Mouse (Mus musculus): ENCODE results near the gene Ppm1d.

Ppm1d gene

DNA sequence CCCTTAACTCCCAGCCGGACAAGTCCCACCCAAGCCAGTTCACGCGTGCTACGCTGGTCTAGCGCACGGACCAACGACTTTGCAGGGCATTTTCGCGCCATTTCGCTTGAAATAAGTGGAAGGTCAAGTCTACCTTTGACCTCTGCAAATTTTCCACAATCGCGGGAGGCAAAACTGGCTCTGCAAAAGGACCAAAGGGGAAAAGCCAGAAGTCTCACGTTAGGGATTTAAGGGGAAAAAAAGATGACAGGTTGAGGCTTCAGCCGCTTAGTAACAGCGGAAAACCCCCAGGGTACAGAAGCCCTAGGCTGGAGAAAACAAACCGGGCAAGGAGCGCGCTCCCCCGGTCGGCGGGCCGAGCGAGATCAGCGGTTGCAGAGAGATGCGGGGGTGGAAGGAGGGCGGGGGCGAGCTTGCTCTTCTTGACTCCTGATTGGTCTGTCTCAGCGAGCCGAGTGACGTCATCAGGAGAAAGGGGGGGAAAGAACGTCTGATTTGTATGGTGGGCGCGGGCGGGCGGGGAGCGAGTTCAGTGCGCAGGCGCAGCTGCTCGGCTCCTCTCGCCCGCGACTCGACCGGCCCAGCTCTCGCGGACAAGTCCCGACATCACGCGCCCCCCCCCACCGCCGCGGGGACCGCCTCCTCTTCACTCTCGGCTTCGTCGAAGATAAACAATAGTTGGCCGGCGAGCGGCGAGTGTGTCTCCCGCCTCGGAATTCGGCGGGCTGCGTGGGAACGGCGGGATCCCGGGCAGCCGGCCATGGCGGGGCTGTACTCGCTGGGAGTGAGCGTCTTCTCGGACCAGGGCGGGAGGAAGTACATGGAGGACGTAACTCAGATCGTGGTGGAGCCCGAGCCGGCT, at the start of gene Ppm1d:
Ppm1d (plus strand) TSS at position 532 of the 862 bp plus-strand sequence.
- DNase-seq (ENCODE audit: extremely low spot score, low spot score), result peak; percentile 99

DNA sequence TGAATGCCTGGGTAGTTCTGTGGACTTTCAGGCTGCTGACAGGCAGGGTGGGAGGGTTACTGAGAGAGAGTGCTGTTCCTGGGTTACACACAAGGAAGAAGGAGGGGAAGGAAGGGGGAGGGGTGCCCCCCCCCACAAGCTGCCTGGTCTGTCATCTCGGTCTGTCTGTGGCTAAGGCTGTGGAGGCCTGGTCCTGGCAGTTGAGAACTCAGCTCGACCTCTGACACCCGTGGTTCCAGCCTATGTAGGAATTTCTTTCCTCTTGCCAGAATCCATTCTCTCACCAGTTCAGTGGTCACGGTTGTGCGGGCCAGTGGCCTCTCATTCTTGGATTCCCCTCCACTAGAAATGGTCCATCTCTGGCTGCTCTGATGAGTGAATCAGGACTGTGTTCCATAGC, 46.4 kb upstream of the Ppm1d start:
- DNase-seq (ENCODE audit: extremely low spot score, low spot score), result no peak

DNA sequence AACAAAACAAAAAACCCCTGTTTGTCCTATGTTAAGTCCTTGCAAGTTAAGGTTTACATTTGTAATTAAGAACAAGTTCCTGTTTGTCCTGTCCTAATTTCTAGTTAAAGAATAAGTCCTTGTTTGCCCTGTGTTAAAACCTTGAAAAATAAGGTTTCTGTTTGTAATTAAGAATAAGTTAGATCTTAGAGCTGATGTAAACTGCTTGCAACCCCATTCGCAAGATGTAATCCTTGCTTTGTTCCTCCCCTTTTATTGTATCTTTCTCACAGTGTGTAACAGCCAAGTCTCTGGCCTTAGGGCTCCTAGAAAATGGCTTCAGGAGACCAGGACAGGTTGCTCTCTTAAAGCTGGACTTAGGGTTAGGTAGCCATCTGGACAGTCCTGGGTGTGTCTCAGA, 43.7 kb upstream of the Ppm1d start:
- no peak for DNase-seq (ENCODE audit: extremely low spot score, low spot score)

DNA sequence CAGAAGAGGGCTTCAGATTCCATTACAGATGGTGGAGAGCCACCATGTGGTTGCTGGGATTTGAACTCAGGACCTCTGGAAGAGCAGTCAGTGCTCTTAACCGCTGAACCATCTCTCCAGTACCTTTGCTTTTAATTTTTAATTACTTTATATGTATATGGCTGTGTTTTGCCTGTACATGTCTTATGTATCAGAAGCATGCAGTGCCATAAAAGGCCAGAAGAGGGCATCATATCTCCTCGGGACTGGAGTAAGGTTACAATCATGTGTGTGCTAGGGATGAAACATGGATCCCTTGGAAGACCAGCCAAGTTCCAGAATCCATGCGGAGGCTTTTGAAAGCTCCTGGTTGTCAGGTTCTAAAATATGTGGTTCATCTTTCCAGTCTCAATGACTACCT, 40.4 kb upstream of the Ppm1d start:
- DNase-seq (ENCODE audit: extremely low spot score, low spot score), result peak; percentile 56

DNA sequence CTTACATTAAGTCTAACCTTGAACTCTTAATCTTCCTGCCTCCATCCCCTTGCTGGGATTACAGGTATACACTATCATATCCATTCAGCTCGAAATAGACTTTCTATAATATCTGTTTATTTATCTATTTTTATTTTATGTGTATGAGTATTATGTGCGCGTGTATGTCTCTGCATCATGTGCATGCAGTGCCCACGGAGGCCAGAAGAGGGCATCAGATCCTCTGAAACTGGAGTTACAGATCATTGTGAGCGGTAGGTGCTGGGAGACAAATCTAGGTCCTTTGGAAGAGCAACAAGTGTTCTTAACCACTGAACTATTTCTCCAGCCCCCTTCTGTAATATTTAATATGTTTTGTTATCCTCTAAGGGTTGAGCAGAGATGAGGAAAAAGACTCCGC, 37.7 kb upstream of the Ppm1d start:
- DNase-seq (ENCODE audit: extremely low spot score, low spot score), result no peak

DNA sequence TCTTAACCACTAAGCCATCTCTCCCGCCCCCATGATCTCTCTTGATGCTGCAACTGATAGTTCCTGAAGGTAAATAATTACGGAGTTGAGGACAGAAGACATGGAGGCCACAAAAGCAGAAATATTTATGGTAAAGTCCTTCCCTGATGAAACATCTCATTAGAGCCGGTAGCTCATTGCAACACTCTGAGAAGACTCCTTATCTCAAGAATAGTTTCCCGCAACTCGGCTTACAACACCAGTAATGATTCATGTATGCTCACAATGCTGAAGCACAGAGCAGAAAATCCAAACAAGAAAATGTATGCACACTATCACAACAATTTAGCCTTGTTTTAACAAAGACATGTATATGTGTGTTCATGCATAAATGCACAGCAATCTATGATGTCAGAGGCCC, 35.9 kb upstream of the Ppm1d start:
- no peak for DNase-seq (ENCODE audit: extremely low spot score, low spot score)

DNA sequence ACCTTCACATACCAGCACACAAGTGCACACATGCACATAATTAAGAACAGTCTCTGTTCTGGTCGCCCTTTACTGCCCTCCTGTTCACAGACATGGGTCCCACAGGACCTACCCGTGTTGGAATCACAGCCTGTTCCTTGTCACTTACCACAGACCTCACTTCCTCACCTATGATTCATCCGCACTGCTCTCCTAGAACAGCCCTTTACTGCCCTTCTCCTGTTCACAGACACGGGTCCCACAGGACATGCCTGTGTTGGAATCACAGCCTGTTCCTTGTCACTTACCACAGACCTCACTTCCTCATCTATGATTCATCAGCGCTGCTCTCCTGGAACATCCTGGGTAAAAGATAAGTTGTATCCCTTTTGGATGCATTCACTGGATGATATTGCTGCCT, 33.4 kb upstream of the Ppm1d start:
- DNase-seq (ENCODE audit: extremely low spot score, low spot score), result no peak

DNA sequence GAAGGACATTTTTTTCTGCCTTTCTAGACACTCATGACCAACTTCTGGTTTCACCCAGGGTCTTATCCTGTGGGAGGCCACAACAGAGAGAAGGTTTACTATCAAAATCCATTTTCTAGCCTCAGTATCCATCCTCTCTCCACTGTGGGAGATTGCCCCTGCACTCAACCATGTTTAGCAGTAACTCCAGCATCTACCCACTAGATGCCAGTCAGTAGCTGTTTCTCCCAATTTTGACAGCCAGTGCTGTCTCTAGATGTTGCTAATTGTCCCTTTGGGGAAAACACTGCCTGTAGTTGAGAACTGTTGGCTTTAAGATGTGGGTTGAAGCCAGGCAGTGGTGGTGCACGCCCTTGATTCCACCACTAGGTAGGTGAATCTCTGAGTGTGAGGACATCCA, 32.9 kb upstream of the Ppm1d start:
- DNase-seq (ENCODE audit: extremely low spot score, low spot score), result no peak

DNA sequence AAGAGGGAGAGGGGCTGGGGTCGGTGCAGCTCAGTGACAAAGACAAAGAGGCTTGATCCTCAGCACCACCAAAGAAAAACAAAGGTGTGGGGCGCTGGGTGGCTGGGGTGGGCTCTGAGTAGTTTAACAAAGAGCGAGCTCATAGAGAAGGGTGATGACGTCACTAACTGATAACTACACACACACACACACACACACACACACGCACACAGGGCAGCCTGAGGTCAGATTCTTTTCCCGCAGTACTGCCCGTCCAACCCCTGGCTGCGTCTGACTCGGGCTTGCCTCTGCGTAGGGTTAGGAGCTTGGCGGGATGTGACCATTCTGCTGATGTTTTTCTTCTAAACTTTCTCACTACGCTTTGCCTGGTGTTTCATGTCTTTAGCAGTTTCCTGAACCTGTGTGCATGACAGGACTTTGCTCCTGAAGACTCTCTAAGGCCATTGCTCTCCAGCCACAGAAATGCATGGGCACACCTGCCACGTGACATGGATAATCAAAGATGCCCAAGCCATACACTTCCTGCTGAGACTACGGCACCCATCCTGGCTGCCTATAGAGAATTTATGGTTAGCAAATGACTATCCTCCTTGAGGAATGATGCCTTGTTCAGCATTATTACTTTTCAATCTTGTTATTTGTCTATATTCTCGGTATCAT, 29.7 kb upstream of the Ppm1d start:
- no peak for DNase-seq (ENCODE audit: extremely low spot score, low spot score)

DNA sequence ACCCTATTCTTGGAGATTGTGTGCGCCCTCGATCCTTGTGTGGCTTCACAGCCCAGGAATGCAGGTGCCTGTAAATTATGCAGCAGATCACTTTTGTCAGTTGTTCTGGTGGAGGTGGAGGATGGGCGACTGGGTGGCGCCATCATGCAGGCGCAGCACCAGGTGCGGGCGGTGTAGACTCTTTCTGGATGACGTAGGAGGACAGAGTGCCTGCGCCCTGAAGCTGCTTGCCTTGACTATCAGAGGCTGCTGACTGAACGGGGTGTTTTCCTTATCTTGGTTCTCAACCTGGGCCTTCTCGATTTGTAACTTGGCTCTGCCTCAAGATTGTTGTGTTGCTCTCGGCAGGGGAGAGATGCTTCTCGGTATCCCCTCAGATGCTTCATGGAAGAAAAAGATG, 13.1 kb upstream of the Ppm1d start:
- DNase-seq (ENCODE audit: extremely low spot score, low spot score), result no peak

DNA sequence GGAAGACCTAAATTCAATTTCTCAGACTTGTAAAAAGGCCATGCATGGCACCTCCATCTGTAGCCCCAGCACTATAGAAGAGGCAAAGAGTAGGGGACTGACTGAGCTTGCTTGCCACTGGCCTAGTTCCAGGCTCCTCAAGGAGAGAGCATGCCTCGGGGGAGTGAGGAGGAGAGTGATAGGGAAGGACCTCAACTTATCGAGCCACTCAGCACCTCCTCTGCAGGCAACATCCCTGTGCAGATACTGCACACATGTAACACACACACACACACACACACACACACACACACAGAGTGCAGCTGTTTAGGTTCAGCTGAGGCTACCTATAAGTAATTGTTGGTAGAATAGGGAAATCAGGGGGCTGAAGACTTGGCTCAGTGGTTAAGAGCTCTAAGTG, 11.2 kb upstream of the Ppm1d start:
- DNase-seq (ENCODE audit: extremely low spot score, low spot score), result no peak

DNA sequence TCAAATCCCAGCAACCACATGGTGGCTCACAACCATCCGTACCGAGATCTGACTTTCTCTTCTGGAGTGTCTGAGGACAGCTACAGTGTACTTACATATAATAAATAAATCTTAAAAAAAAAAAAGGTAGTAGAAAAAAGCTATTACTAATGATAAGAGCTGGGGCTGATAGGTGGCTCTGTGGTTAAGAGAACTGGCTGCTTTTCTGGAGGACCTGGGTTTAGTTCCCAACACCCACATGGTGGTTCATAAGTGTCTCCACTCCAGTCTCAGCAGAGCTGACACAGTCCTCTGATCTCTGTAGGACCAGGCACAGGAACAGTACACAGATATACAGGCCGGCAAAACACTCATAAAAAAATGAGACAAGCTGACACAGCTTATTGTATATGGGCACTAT, 9.9 kb upstream of the Ppm1d start:
- DNase-seq (ENCODE audit: extremely low spot score, low spot score), result no peak

DNA sequence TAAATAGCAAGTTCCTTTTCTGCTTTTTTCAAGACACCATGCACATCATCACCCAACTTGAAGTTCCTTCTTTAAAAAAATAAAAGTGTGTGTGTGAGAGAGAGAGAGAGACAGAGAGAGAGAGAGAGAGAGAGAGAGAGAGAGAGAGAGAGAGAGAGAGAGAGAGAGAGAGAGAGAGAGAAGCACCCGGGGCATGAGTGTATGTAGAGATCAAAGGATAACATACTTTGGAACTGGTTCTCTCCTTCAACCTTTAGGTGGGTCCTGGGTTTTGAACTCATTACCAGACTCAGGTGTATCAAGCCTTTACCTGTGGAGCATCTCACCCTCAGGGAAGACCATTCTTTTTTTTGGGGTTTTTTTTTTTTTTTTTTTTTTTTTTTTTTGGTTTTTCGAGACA, 9.2 kb upstream of the Ppm1d start:
- DNase-seq (ENCODE audit: extremely low spot score, low spot score), result no peak

DNA sequence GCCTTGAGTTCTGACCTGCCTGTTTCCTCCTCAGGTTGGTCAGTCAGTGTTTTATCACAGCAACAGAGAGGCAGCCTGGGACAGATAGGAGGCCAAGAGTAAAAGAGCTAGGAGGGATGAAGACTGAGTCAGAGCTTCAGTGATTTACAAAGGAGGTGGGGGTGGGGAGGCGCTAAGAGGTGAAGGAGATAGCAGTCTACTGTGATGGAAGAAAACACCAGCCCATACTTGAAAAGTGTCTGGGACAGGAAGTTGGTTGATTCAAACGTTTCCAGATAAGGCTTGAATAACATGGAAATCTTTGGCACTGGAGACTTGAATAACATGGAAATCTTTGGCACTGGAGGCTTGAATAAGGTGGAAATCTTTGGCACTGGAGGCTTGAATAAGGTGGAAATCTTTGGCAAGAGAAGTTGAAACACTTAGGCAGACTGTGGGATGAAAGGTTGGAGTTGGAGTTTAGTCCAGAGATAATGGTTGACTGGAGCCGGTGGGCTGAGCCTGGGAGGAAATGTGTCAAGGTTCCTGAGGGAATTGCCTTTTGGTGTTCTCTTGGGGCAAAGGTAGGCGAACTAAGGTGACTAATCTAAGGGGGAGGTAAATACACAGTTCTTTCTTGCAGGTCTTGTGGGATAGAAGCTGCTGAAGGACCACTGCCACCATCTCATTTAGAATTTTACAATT, 4.3 kb upstream of the Ppm1d start:
- no peak for DNase-seq (ENCODE audit: extremely low spot score, low spot score)

DNA sequence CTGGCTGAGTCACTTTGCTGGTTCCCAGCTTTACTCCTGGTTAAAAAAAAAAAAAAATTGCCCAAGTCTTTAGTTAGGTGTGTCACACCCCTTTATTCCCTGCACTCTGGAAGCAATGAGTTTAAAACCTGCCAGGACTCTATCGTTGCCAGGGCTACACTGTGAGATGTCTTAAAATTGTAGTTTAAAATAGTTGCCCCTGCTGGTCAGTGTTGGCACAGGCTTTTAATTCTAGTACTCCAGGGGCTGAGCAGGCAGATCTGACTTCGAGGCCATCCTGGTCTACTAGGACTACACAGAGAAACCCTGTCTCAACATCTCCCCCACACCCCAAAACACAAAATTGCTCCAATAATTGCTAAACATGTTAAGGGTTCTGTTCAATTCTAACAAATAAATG, 2.2 kb upstream of the Ppm1d start:
- no peak for DNase-seq (ENCODE audit: extremely low spot score, low spot score)

DNA sequence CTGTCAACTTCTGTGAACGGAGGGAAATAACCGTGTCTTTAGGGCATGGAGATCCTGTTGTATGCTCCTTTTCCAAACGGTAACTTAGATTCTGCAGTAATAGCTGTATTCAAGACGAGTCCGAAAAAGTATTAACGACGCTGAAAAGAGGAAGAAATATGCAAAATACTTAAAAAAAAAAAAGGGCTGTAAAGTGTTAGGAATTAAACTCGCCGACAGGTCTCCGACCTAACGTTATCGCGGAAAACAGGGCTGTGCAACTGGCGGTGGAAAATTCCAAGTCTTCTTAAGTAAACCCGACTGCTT, 684 bp upstream of the Ppm1d start:
- DNase-seq (ENCODE audit: extremely low spot score, low spot score), result no peak

DNA sequence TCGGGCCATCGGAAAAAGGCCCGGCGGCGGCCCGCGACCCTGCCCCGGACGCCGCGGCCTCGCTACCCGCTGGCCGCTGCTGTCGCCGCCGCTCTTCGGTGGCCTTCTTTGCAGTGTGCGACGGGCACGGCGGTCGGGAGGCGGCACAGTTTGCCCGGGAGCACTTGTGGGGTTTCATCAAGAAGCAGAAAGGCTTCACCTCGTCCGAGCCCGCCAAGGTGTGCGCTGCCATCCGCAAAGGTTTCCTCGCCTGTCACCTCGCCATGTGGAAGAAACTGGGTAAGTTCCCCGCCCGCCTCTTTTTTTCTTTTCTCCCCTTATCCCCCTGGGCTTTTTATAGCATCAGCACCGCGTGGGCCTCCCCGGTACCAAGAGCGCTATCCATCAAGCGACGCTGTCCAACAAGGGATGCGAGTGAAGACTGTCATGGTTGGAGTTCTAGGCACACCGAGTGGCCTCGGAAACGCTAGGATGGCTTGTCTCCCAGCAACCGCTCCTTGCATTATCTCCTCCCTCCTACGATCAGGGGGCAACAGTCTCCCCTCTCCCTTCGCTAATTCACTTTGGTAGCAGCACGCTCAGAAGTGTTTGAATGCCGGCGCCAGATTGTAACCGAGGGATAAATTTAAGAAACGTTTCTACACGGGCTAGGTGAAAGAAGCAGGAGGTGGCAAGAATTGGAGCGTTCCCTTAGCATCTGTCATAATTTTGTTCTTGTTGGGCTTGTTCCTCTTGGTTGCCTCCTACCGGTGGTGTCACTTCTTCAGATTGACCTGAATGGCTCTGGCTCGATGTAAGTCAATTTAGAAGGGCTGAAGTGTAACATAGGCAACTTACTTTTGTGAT, 824 bp downstream of the Ppm1d start:
- peak; percentile 68 for DNase-seq (ENCODE audit: extremely low spot score, low spot score)

DNA sequence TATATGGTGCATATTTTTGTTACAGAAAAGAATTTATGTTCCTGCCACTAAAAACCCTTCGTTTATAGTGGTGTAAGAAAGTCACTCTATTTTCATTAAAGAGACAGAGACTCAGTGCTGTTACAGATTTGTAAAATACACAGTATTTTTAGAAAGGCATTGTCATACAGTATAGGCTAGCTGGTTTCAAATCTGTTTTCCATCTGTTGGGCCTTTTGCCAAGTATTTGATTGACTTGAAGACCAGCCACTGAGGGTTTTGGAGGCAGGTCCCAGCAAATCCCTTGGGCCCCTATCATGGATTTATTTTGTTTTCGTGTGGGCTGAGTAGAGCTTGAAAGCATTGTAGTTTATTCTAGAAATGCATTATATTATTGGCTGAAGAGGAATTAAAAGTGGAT, 1.8 kb downstream of the Ppm1d start:
- DNase-seq (ENCODE audit: extremely low spot score, low spot score), result no peak

DNA sequence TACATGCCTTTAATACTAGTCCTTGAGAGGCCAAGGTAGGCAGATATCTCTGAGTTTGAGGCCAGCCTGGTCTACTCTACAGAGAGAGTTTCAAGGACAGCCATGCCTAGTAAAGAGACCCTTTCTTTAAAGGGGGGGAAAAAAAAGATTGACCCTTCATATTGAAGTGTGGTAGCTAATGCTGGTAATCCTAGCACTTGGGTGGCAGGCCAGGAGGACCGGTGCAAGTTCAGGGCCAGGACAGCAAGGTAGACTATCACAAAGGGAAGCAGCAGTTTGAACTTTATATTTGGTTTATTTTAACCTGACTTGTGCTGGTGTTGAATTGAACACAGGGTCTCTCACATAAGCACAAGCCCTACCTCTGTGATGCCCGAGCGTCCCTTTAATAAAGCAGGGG, 2.3 kb downstream of the Ppm1d start:
- DNase-seq (ENCODE audit: extremely low spot score, low spot score), result no peak

DNA sequence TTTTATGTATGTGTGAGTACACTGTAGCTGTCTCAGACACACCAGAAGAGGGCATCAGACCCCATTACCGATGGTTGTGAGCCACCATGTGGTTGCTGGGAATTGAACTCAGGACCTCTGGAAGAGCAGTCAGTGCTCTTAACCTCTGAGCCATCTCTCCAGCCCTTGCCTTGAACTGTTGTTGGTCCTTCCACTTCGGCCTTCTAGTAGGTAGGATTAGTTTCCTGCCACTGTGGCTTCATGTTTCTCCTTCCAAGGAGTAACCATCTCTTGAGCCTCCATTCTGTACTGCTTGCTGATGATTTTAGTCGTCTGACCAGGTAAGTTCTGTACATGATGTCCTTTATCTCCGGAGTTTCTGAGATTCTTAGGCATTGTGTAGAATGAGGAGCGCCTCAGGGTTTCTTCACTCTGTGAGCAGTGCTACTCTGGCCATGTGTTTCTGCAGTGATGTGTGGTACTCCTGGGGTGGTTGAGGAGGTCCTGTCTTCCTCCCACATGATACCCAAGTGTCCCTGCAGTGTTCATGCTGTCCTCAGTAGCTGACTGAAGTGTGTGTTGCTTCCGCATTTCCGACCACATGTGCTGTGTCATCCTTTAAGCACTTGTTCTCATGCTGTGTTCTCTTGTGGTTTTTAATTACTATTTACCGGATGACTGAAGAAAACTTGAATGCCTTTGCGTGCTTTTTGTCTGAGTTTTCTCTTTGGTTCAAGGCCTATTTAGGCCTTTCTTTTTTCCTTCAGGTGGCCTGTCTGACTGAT, 12.7 kb downstream of the Ppm1d start:
- DNase-seq (ENCODE audit: extremely low spot score, low spot score), result no peak

DNA sequence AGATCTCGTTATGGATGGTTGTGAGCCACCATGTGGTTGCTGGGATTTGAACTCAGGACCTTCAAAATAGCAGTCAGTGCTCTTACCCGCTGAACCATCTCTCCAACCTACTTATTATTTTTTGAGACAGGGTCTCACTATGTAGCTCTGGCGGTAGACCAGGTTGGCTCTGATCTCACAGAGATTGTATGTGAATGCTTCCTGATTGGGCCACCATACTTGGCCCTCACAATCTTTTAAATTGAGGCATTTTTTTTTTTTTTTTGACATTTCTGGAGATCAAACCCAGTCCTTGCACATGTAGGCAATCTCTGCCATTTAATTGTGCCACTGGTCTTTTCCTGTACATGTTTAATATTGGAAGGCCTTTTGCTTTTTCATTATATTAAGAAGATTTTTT, 17.7 kb downstream of the Ppm1d start:
- DNase-seq (ENCODE audit: extremely low spot score, low spot score), result no peak
